Mouse (Mus musculus) spleen, postnatal 4 days (tissue): ENCODE data around the gene Twf1.
A peak's percentile ranks its signal among the peaks of the same experiment; 100 is the strongest.

Source experiments
- DNase-seq, 2 experiments: peaks; one replicate each; pipeline ENCODE4 v3.0.0; 2022; ENCODE audit warnings: low spot score in 2 of 2

Gene Twf1

DNA sequence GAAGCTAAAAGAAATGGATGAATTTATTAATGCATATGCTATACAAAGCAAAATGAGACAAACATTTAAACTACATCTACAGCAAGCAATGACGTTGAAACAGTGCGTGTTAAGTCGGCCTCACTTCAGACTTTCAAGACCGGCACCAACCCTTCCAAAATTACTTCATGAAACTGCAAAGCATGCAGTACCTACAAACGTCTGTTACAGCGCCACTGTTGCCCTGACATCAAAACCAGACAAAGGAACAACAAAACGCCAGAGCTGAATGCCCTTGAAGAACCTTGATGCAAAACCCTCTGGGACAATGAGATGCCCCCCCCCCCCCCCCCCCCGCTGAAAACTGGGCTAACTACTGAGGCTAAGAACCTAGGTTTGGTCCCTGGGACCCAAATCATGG, 16.9 kb downstream of the Twf1 start:
- DNase-seq, result no peak

DNA sequence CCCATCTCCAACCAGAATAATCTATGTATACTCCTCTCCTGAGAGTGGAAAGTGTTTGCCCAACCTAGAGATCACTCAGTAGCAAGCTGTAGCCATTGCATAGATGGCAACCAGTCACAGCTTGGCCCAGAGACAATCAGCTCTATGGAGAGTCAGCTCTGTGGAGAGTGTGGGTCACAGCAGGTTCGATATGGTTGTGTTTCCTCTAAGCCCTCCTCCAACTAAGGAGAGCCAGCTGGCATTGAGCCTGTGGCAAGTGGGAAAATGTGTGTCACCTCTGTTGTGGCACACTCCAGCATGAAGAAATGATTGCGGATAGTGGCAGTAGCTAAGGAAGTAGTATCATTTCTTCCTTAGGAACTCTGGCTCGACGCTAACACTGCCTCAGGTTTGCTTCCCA, 18.2 kb downstream of the Twf1 start:
- DNase-seq, result no peak

DNA sequence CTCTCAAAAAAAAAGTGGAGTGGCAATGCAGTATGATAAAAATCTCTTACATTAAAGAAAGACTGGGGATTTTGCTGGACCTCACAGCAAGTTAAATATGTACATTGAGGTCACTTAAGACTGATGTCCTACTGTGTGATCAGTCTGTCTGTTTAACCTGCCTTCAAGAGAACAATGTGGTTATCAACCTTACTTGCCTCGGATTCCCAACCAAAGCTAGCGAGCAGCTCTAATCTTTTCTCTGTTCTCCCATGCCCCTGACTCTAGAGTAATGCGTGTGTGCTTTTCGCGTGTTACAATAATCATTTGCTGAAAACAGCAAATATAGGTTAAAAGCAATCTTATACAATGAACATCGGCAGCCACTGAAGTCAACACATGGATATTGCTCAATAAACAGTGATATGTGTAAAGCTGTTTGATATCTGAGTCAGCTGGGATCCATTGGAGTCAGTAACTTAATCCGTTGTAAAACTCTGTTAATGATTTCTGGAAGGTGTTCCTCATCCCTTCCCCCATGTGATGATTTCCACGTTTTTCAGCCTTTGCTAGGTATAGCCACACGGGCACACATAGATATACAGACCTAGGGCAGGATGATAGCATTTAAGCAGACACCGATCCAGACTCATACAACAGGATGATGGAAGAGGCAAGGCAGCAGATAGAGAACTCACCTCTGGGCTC, 21.1 kb downstream of the Twf1 start:
- no peak for DNase-seq

DNA sequence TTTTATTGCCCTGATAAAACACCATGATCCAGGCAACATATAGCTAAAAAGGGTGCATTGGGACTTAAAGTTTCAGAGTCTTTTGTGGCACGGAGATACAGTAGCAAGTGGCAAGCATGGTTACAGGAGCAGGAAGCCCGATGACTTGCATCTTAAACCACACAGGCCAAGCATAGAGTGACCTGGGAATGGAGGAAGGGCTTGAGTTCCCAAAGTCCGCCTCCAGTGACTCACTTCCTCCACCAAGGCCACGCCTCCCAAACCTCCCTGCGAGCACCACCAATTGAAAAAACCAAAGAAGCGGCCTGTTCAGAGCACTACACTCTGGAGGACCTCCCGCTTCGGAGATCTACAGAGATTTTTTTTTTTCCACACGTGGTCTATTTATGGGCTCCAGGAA, 23.8 kb downstream of the Twf1 start:
- DNase-seq, result no peak

DNA sequence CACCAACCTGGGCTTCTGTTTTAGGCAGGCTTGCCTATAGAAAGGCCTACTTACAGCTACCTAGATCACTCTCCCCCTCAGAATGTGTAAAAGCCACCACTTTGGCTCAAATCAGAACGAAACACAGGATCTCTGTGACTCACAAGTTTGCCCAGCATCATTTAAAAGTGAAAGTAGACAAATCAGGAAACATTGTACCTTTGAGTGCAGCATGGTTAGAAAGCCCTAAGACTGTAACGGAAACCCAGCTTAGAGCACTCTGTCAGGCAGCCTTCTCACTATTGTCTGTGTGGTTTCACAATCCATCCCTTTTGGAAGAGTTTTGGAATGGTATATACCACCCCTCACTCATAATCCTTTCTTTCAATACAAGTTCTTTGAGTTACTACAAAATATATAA, 24.8 kb downstream of the Twf1 start:
- no peak for DNase-seq

DNA sequence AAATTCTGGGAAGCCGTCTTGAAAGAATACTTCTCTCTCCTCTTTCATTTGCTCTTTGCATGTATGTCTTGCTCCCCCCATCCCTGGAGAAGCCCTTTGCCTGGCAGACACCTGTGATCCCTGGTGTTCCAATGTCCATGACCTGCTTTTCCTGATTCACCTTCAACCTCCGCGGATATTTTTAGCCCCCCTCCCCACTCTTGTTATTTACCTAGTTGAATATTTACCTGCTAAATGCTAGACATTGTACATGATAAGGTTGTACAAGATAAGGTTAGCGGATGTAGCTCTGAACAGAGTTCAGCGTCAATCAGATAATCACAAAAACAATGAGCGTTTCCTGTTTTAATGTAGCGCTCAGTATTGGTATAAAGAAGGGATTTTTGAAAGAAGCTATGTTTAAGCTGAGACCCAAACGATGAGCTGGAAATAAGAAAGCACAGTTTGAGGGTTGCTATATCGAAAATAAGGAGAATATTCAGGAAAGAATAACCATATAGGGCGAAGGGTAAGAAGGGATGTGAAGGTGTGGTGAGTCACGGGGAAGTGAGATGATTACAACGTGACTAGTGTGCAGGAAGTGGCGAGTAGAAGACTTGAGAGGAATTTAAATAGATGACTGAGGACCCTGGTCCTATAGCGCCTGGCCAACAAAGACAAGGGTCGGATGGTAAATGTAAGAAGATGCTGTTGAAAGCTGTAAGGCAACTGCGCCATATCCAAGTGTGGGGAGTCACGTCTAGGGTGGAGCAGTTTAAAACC, 30.6 kb downstream of the Twf1 start:
- DNase-seq, result no peak

DNA sequence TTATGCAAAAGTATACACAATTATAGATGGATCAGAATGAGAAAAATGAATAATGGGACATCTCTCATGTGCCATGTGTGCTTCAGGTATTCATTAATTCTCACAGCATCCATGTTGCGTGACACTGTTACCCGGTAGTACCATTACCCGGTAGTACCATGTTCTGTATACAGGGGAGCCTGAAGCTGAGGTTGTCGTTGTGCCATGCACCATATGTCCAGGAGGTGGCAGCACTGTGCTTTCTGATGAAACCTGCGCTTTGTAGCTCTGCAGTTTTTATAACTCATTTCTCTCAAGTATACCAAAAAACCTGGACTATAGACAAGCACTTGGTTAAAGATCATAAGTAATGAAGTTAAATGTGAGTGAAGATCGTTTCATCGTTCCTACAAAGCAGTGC, 32.2 kb downstream of the Twf1 start:
- peak; percentile 77 to 93 for DNase-seq

DNA sequence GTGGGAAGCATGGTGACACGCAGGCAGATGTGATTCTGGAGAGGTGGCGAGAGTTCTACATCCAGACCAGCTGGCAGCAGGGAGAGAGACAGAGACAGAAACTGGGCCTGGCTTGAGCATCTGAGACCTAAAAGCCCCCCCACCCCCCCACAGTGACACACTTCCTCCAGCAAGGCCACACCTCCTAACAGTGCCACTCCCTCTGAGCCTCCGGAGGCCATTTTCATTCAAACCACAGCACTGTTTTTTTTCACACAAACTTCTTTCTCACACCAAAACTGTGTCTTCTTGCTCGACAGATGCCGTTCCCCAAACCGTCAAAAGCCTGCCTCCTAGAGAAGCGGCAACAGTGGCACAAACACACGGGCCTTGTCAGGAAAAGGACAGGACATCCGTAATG, 36.2 kb downstream of the Twf1 start:
- DNase-seq, result no peak

DNA sequence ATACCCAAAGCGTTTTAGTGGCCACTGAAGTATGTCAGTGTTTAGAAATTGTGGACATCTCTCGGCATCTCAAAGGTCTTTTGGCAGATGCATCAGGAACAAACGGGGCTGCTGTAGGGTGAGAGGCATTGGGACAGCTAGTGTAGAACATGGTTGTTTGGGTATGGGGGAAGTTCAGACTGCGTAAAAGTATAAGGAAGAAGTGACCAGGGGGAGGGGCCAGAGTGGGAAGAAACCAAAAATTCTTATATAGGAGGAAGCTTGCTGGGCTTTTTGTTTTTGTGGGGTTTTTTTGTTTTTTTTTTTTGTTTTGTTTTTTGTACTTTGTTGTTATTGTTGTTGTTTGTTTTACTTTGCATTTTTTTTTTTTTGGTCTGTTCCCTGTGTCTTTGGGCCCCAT, 44.8 kb downstream of the Twf1 start:
- DNase-seq, result no peak

DNA sequence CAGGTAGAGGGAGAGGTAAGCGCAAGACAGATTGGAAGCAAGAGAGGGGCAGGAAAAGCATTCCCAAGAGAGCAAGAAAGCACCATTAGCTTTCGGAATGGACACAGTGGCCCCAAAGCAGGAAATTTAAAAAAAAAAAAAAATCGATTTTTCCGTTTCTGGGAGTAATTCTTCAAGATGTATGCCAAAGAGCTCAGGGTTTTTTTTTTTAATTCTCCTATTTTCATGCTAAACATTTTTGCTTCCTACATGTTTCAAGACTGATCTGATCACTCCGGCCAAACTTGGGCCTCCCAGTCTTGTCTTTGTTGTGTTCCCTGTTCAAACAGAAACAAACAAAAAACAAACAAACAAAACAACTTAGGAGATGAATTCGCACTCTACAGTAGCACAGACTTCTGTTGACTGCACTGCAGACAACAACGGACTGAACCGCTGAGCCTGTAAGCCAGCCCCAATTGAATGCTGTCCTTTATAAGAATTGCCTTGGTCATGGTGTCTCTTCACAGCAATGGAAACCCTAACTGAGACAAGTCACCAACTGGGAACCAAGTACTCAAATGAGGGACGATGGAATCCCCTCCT, 45.5 kb downstream of the Twf1 start:
- no peak for DNase-seq

DNA sequence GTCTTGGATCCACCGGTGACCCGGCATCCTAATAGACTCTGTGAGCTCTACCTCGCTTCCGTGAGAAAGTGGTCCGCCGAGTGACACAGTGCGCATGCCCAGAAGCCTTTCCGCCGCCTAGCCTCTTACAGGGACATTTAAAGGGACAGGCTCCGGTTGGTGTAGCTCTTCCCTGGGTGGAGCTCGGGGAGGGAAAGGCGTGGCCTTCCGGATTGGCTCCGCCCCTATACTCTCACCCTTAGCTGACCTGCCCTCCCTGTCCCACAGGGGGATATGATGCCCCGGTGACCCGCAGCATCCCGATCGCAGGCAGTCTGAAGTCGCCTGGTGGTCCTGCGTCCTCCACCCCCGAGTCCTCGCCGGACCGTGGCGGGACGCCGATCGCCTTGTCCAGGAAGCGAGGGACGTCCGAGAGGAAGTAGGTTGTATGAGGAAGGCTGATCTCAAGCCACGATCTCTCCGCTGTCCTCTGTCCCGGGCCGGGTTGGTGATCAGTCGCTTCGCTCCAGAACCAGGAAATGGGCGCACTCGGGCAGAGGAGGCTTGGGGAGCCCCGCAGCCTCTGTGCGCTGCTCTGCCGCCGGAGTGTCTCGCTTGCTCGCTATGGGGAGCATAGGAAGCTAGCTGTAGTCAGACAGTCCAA, 46.2 kb downstream of the Twf1 start, which contains the start of the genes Pus7l and Irak4:
Gene Pus7l, minus strand, starts transcription at position 139 of the 643 bp plus-strand sequence.
Gene Irak4, plus strand, starts transcription at position 235 of the 643 bp plus-strand sequence.
- peak; percentile 91 to 95 for DNase-seq

DNA sequence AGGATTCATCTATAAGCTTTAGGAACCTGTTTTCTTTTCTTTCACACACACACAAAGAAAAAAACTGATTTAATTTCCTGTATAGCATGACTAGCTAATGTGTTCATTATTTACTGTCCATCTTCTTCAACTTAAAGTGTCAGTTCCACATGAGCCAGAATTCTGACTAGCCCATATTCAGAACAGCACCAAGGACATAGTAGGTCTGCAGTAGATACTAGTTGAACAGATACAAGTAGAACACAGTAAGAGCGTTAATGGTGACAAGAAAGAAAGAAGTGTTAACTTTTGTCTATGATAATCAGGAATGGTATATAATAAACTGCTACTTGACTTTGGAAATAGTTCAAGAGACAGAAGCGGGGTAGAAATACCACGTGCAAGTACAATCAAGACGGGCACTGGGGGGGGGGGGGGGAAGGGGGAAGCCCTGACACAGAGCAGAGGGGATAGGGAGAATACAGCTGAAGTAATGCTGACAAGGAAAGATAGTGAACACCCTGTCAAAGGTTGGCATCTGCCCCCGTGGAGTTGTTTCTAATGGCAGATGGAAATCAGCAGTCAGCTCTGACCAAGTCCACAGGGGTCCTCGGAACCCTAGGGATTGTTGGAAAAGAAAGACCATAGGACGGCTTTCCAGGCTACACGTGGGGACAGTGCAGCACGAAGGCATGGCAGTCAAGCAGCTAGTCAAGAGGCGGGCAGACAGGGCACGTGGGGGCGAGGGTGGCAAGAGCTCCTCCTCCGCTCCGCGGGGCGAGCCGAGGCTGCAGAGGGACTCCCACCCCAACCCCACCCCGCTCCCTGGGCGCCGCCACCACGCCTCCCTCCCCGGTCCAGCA, 46.9 kb downstream of the Twf1 start:
- no peak for DNase-seq

DNA sequence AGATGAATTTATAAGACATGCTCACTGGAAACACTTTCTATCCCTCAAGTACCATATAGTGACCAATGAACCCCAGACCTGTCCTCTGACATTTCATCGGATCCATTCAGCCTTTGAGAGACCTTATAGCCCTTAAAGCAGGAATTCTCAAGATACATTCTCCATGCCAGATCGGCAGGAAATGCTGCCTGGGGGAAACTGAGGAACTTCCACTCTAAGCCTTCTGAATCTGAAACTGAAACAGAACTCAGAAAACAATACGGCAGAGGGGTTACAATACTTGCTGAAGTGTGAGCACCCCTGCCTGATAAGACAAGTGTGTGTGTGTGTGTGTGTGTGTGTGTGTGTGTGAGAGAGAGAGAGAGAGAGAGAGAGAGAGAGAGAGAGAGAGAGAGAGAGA, 50.4 kb downstream of the Twf1 start:
- DNase-seq, result no peak

DNA sequence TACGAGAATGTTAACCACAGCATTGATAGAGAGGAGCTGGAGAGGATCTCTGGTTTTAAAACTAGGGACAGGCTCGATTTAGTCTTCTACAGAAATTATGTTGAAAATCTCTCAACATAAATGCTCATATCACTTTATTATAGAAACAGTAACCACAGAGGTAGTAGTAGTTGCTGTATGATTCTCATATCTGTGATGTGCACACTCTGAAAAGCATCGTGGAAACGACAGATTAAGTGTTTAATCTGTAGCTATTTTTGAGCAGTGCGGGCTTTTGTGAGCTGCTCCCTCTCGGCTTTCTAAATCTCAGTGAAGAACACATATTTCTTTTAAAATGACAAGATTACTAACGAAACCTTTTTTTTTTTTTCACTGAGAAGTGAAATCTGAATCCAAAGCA, 54.2 kb downstream of the Twf1 start:
- DNase-seq, result no peak

DNA sequence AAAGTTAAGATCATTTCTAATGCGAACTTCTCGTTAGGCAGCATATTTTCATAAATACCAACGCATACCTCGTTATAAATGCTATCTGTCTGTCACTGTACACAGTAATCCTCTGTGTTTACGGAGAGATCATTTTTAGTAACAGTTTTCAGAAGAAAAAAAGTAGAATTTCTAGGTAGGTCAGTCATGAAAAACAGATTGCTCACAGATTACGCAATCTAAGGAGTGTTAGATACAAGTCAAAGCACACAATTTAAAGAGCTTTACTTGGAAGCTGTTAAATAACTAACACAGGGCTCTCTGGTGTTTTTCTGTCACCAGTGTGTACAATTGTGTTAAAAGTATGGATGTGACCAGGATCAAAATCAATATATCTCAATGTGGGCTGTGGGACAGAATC, 56.7 kb downstream of the Twf1 start:
- DNase-seq, result no peak

DNA sequence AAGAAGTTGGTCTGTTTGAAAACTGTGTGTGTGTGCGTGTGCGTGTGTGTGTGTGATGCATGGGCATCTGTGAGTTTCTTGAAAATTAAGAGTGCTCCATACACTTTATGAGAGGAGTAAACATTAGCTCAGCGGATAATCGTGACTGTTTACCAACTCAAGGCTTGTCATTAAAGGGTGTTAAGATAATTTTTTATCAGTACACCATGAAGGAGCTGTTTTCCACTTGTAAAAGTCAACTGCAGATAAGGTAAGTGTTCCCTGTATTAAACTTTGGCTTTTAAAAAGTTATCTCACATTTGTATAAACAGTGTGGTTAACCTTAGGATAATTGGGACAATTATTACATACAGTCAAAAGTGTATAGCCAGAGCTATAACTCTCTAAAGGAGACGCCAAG, 57.4 kb downstream of the Twf1 start:
- no peak for DNase-seq

DNA sequence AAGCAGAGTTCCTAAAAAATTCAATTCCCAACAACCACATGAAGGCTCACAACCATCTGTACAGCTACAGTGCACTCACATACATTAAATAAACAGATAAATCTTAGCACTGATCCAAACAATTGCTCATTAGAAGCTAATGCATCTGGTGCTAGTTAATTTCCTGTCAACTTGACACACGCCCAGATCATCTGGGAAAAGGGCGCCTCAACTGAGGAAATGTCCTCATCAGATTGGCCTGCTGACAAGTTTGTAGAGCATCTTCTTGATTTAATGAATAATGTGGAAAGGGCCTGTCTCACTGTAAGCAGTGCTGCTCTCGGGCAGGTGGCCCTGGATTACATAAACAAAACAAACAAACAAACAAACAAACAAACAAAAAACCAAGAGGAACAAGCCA, 59.2 kb downstream of the Twf1 start:
- no peak for DNase-seq
